Mouse (Mus musculus): ENCODE measurements around the gene Tmem108. TPM values are rescaled to one million over a fixed set of nuclear protein-coding genes. Genes with fewer than 3 reads are reported as not detected.

Gene Tmem108
- polyA plus RNA-seq, 1 experiment from 2014 or later = 9.6 TPM

GRCm38 (mm10) chr9:103653995-103654587, 107.5 kb downstream of the Tmem108 start:
- peaks cover 54% of the 10 kb centered on the region for H3K4me1 ChIP-seq
- H3K36me3 ChIP-seq = no peaks in the 10 kb centered on the region
- peak overlapping the region; percentile 44 for H3K4me2 ChIP-seq
- H3K9ac ChIP-seq = no peak overlapping the region
- peak overlapping the region; percentile 33; the same call in 1 of the 2 replicates for H3K27ac ChIP-seq
- ATAC-seq (ENCODE audit: insufficient number of reproducible peaks, insufficient read depth, low FRiP score, low TSS enrichment, low read depth) = no peak
- no peaks in the 10 kb centered on the region for H3K9me3 ChIP-seq
- WGBS = 8% methylated on average over 10 of the region's 10 CpGs
- H3K27me3 ChIP-seq = 0 out of 2 replicates have a peak, but pooled peaks cover 1% of the 10 kb centered on the region
- H3K4me3 ChIP-seq = no peak overlapping the region

GRCm38 (mm10) chr9:103652127-103652882, 109.3 kb downstream of the Tmem108 start:
- H3K4me1 ChIP-seq = peaks cover 45% of the 10 kb centered on the region
- no peaks in the 10 kb centered on the region for H3K36me3 ChIP-seq
- no peak overlapping the region for H3K4me2 ChIP-seq
- no peaks in the 10 kb centered on the region for H3K9me3 ChIP-seq
- ATAC-seq (ENCODE audit: insufficient number of reproducible peaks, insufficient read depth, low FRiP score, low TSS enrichment, low read depth) = no peak
- H3K9ac ChIP-seq = no peak overlapping the region
- H3K4me3 ChIP-seq = no peak overlapping the region
- H3K27ac ChIP-seq = no peak overlapping the region
- H3K27me3 ChIP-seq = no peaks in the 10 kb centered on the region
- WGBS = 65% methylated on average over 8 of the region's 8 CpGs

GRCm38 (mm10) chr9:103646605-103647004, 115.0 kb downstream of the Tmem108 start:
- ATAC-seq (ENCODE audit: insufficient number of reproducible peaks, insufficient read depth, low FRiP score, low TSS enrichment, low read depth) = no peak
- Histone ChIP-seq H3K4me2 (no peak overlapping the region), H3K4me1 (peaks cover 2% of the 10 kb centered on the region; the same call in 1 of the 2 replicates), H3K36me3 (no peaks in the 10 kb centered on the region), H3K9ac (no peak overlapping the region), H3K9me3 (no peaks in the 10 kb centered on the region), H3K27me3 (no peaks in the 10 kb centered on the region), H3K4me3 (no peak overlapping the region), H3K27ac (no peak overlapping the region)
- WGBS = 80% methylated on average over 2 of the region's 2 CpGs

GRCm38 (mm10) chr9:103645724-103646123, 115.9 kb downstream of the Tmem108 start:
- Histone ChIP-seq H3K9me3 (no peaks in the 10 kb centered on the region), H3K9ac (no peak overlapping the region), H3K27me3 (no peaks in the 10 kb centered on the region), H3K4me1 (peaks cover 8% of the 10 kb centered on the region; the same call in 1 of the 2 replicates), H3K36me3 (no peaks in the 10 kb centered on the region), H3K4me3 (no peak overlapping the region), H3K4me2 (no peak overlapping the region), H3K27ac (no peak overlapping the region)
- WGBS = 87% methylated on average over 7 of the region's 7 CpGs
- no peak for ATAC-seq (ENCODE audit: insufficient number of reproducible peaks, insufficient read depth, low FRiP score, low TSS enrichment, low read depth)

- 72% methylated on average over 10 of the region's 10 CpGs for WGBS
- H3K4me2 ChIP-seq = no peak overlapping the region
- ATAC-seq (ENCODE audit: insufficient number of reproducible peaks, insufficient read depth, low FRiP score, low TSS enrichment, low read depth) = no peak
Observed at GRCm38 (mm10) chr9:103642300-103642699, 119.3 kb downstream of the Tmem108 start.

GRCm38 (mm10) chr9:103641340-103641739, 120.3 kb downstream of the Tmem108 start:
- Histone ChIP-seq H3K9ac (no peak overlapping the region), H3K27ac (no peak overlapping the region), H3K4me1 (peaks cover 11% of the 10 kb centered on the region; the same call in 1 of the 2 replicates), H3K36me3 (no peaks in the 10 kb centered on the region), H3K9me3 (no peaks in the 10 kb centered on the region), H3K4me2 (no peak overlapping the region), H3K27me3 (no peaks in the 10 kb centered on the region), H3K4me3 (no peak overlapping the region)
- WGBS = 94% methylated on average over 4 of the region's 4 CpGs
- 0 out of 2 replicates have a peak, but pooled peaks have one; percentile 15 for ATAC-seq (ENCODE audit: insufficient number of reproducible peaks, insufficient read depth, low FRiP score, low TSS enrichment, low read depth)

More at GRCm38 (mm10) chr9:103642300-103642699, 119.3 kb downstream of the Tmem108 start:
- no peak overlapping the region for H3K27ac ChIP-seq
- H3K9me3 ChIP-seq = no peaks in the 10 kb centered on the region
- H3K27me3 ChIP-seq = no peaks in the 10 kb centered on the region
- H3K4me3 ChIP-seq = no peak overlapping the region
- peaks cover 11% of the 10 kb centered on the region; the same call in 1 of the 2 replicates for H3K4me1 ChIP-seq
- no peaks in the 10 kb centered on the region for H3K36me3 ChIP-seq
- H3K9ac ChIP-seq = no peak overlapping the region

GRCm38 (mm10) chr9:103639413-103639812, 122.2 kb downstream of the Tmem108 start:
- 41% methylated on average over 1 of the region's 1 CpGs for WGBS
- Histone ChIP-seq H3K4me1 (peaks cover 11% of the 10 kb centered on the region; the same call in 1 of the 2 replicates), H3K4me3 (no peak overlapping the region), H3K27me3 (no peaks in the 10 kb centered on the region), H3K9ac (no peak overlapping the region), H3K36me3 (no peaks in the 10 kb centered on the region), H3K9me3 (no peaks in the 10 kb centered on the region), H3K27ac (no peak overlapping the region), H3K4me2 (no peak overlapping the region)
- ATAC-seq (ENCODE audit: insufficient number of reproducible peaks, insufficient read depth, low FRiP score, low TSS enrichment, low read depth) = no peak

- H3K4me2 ChIP-seq = no peak overlapping the region
- H3K4me1 ChIP-seq = peaks cover 11% of the 10 kb centered on the region; the same call in 1 of the 2 replicates
- 80% methylated on average over 3 of the region's 3 CpGs for WGBS
- no peaks in the 10 kb centered on the region for H3K36me3 ChIP-seq
- no peak overlapping the region for H3K27ac ChIP-seq
- no peak for ATAC-seq (ENCODE audit: insufficient number of reproducible peaks, insufficient read depth, low FRiP score, low TSS enrichment, low read depth)
- H3K27me3 ChIP-seq = no peaks in the 10 kb centered on the region
- no peak overlapping the region for H3K4me3 ChIP-seq
- H3K9me3 ChIP-seq = no peaks in the 10 kb centered on the region
- no peak overlapping the region for H3K9ac ChIP-seq
Observed at GRCm38 (mm10) chr9:103637451-103637850, 124.2 kb downstream of the Tmem108 start.

GRCm38 (mm10) chr9:103636847-103637246, 124.8 kb downstream of the Tmem108 start:
- no peak for ATAC-seq (ENCODE audit: insufficient number of reproducible peaks, insufficient read depth, low FRiP score, low TSS enrichment, low read depth)
- Histone ChIP-seq H3K9me3 (no peaks in the 10 kb centered on the region), H3K4me3 (no peak overlapping the region), H3K4me2 (no peak overlapping the region), H3K9ac (no peak overlapping the region), H3K27ac (no peak overlapping the region), H3K27me3 (no peaks in the 10 kb centered on the region), H3K36me3 (no peaks in the 10 kb centered on the region), H3K4me1 (peaks cover 11% of the 10 kb centered on the region; the same call in 1 of the 2 replicates)
- WGBS = 56% methylated on average over 3 of the region's 3 CpGs

- Histone ChIP-seq H3K27ac (no peak overlapping the region), H3K36me3 (no peaks in the 10 kb centered on the region), H3K4me1 (no peaks in the 10 kb centered on the region), H3K9ac (no peak overlapping the region), H3K27me3 (no peaks in the 10 kb centered on the region), H3K9me3 (no peaks in the 10 kb centered on the region), H3K4me2 (no peak overlapping the region), H3K4me3 (no peak overlapping the region)
- ATAC-seq (ENCODE audit: insufficient number of reproducible peaks, insufficient read depth, low FRiP score, low TSS enrichment, low read depth) = no peak
- WGBS = 39% methylated on average over 9 of the region's 9 CpGs
Observed at GRCm38 (mm10) chr9:103628861-103629469, 132.7 kb downstream of the Tmem108 start.

- H3K27me3 ChIP-seq = no peaks in the 10 kb centered on the region
- H3K4me1 ChIP-seq = no peaks in the 10 kb centered on the region
- 82% methylated on average over 8 of the region's 8 CpGs for WGBS
- no peak for ATAC-seq (ENCODE audit: insufficient number of reproducible peaks, insufficient read depth, low FRiP score, low TSS enrichment, low read depth)
- H3K9me3 ChIP-seq = no peaks in the 10 kb centered on the region
- no peak overlapping the region for H3K27ac ChIP-seq
- H3K36me3 ChIP-seq = no peaks in the 10 kb centered on the region
- no peak overlapping the region for H3K4me2 ChIP-seq
- no peak overlapping the region for H3K9ac ChIP-seq
- H3K4me3 ChIP-seq = no peak overlapping the region
Observed at GRCm38 (mm10) chr9:103627404-103627900, 134.2 kb downstream of the Tmem108 start.

All from embryonic facial prominence, embryonic 13.5 days (tissue).